In genomic region chrX:37109526-37110192, GRCm38 (mm10) we compare ENCODE assay signal across 8 mouse cellular contexts. TPM values are rescaled to one million over a fixed set of nuclear protein-coding genes. Genes with fewer than 3 reads are reported as not detected.
A peak's percentile ranks its signal among the peaks of the same experiment; 100 is the strongest.
DNase-seq lines count a peak whose midpoint lies in the region; ATAC-seq lines count a peak whose summit lies in the region.

No protein-coding gene starts in this region.

- H3K4me1 ChIP-seq in kidney, embryonic 15.5 days: 0 out of 2 replicates have a peak, but pooled peaks cover 4% of the 10 kb centered on the region
- H3K4me1 ChIP-seq in hindbrain, embryonic 12.5 days: no peaks in the 10 kb centered on the region
- no peaks in the 10 kb centered on the region for H3K4me1 ChIP-seq in midbrain, embryonic 11.5 days (ENCODE audit: control insufficient read depth, insufficient read depth, low read length)

- peak; percentile 90 for ATAC-seq in kidney, embryonic 15.5 days (replicated peaks; ENCODE audit: low FRiP score)
- ATAC-seq in common myeloid progenitor, adult 5-6 weeks (replicated peaks; ENCODE audit: low read depth, poor library complexity, severe bottlenecking): peak; percentile 73
- ATAC-seq in hindbrain, embryonic 12.5 days (ENCODE audit: low FRiP score): peak; percentile 85
- ATAC-seq in midbrain, embryonic 11.5 days (ENCODE audit: low FRiP score): peak; percentile 79

- H3K36me3 ChIP-seq in kidney, embryonic 15.5 days: peaks cover 8% of the 10 kb centered on the region; the same call in 1 of the 2 replicates
- no peaks in the 10 kb centered on the region for H3K36me3 ChIP-seq in hindbrain, embryonic 12.5 days
- H3K36me3 ChIP-seq in midbrain, embryonic 11.5 days (ENCODE audit: control insufficient read depth, insufficient read depth, low read length): no peaks in the 10 kb centered on the region

- H3K4me2 ChIP-seq in kidney, embryonic 15.5 days: peak overlapping the region; percentile 62
- H3K4me2 ChIP-seq in hindbrain, embryonic 12.5 days (replicated peaks): peak overlapping the region; percentile 56
- peak overlapping the region; percentile 59 for H3K4me2 ChIP-seq in midbrain, embryonic 11.5 days

- DNase-seq in kidney, postnatal 14 days: no peak
- DNase-seq in midbrain, embryonic 11.5 days (ENCODE audit: low spot score, missing footprints): peak; percentile 86
- DNase-seq in gastrocnemius, postnatal 14 days: no peak
- no peak for DNase-seq in frontal cortex, postnatal 10 days (ENCODE audit: low spot score in 2 of 2)
- no peak for DNase-seq in lung, postnatal 36 days

- peak overlapping the region; percentile 62 for H3K4me3 ChIP-seq in kidney, embryonic 15.5 days (replicated peaks)
- H3K4me3 ChIP-seq in hindbrain, embryonic 12.5 days: peak overlapping the region; percentile 45
- peak overlapping the region; percentile 38 for H3K4me3 ChIP-seq in midbrain, embryonic 11.5 days (ENCODE audit: low read depth, low read length)

- no peaks in the 10 kb centered on the region for H3K27me3 ChIP-seq in kidney, embryonic 15.5 days
- no peaks in the 10 kb centered on the region for H3K27me3 ChIP-seq in hindbrain, embryonic 12.5 days
- no peaks in the 10 kb centered on the region for H3K27me3 ChIP-seq in midbrain, embryonic 11.5 days (ENCODE audit: control insufficient read depth, insufficient read depth, low read length)

- no peaks in the 10 kb centered on the region for H3K9me3 ChIP-seq in kidney, embryonic 15.5 days (replicated peaks)
- no peaks in the 10 kb centered on the region for H3K9me3 ChIP-seq in hindbrain, embryonic 12.5 days (replicated peaks)
- no peaks in the 10 kb centered on the region for H3K9me3 ChIP-seq in midbrain, embryonic 11.5 days (ENCODE audit: control insufficient read depth, low read length)

- peak overlapping the region; percentile 93 for H3K27ac ChIP-seq in kidney, embryonic 15.5 days
- peak overlapping the region; percentile 83 for H3K27ac ChIP-seq in hindbrain, embryonic 12.5 days
- H3K27ac ChIP-seq in midbrain, embryonic 11.5 days (ENCODE audit: low read depth, low read length): peak overlapping the region; percentile 51

- 17% methylated on average over 27 of the region's 27 CpGs for WGBS in kidney, embryonic 15.5 days
- 20% methylated on average over 27 of the region's 27 CpGs for WGBS in hindbrain, embryonic 12.5 days
- WGBS in midbrain, embryonic 11.5 days: 13% methylated on average over 27 of the region's 27 CpGs

- intact Hi-C loops in gastrocnemius, postnatal 14 days (cut with DNase I; ENCODE audit: low total_unique reads): no loop called here

- H3K9ac ChIP-seq in kidney, embryonic 15.5 days: peak overlapping the region; percentile 62
- H3K9ac ChIP-seq in hindbrain, embryonic 12.5 days: peak overlapping the region; percentile 53
- H3K9ac ChIP-seq in midbrain, embryonic 11.5 days (ENCODE audit: low read length): peak overlapping the region; percentile 64

RNA-seq across cellular contexts. Expression of gene Upf3b, which starts 0.5 kb away (rescaled TPM):
- 23.9 and 24.5 TPM in 2 replicates for polyA plus RNA-seq in kidney, embryonic 15.5 days (2015; fragmentation: Nextera tagmentation; extraction: Ambion mirVana)
- total RNA-seq in common myeloid progenitor, adult 5-6 weeks (2017): 59.5 and 65.3 TPM in 2 replicates
- polyA plus RNA-seq in hindbrain, embryonic 12.5 days (2016; fragmentation: Nextera tagmentation; extraction: Ambion mirVana): 24.3 and 25.7 TPM in 2 replicates
- 17.3 and 22.1 TPM in 2 replicates for polyA plus RNA-seq in midbrain, embryonic 11.5 days (2014; fragmentation: Nextera tagmentation; extraction: Ambion mirVana)
- total RNA-seq in gastrocnemius, postnatal 14 days (2021): 1 to 10 TPM; 8.5 to 9.4 TPM

RNA-seq across cellular contexts. Expression of gene Nkap, which starts 16.9 kb away (rescaled TPM):
- 16.0 and 17.5 TPM in 2 replicates for polyA plus RNA-seq in kidney, embryonic 15.5 days (2015; fragmentation: Nextera tagmentation; extraction: Ambion mirVana)
- 47.3 and 57.4 TPM in 2 replicates for total RNA-seq in common myeloid progenitor, adult 5-6 weeks (2017)
- polyA plus RNA-seq in hindbrain, embryonic 12.5 days (2016; fragmentation: Nextera tagmentation; extraction: Ambion mirVana): 23.9 and 25.7 TPM in 2 replicates
- polyA plus RNA-seq in midbrain, embryonic 11.5 days (2014; fragmentation: Nextera tagmentation; extraction: Ambion mirVana): 21.1 and 26.2 TPM in 2 replicates
- total RNA-seq in gastrocnemius, postnatal 14 days (2021): 1 to 10 TPM; 6.6 to 7.2 TPM

RNA-seq across cellular contexts. Expression of gene Rpl39, which starts 24.5 kb away (rescaled TPM):
- polyA plus RNA-seq in kidney, embryonic 15.5 days (2015; fragmentation: Nextera tagmentation; extraction: Ambion mirVana): 577 and 689 TPM in 2 replicates
- total RNA-seq in common myeloid progenitor, adult 5-6 weeks (2017): 5,370 and 6,793 TPM in 2 replicates
- 388 and 426 TPM in 2 replicates for polyA plus RNA-seq in hindbrain, embryonic 12.5 days (2016; fragmentation: Nextera tagmentation; extraction: Ambion mirVana)
- 434 and 478 TPM in 2 replicates for polyA plus RNA-seq in midbrain, embryonic 11.5 days (2014; fragmentation: Nextera tagmentation; extraction: Ambion mirVana)
- total RNA-seq in gastrocnemius, postnatal 14 days (2021): 100 to 1,000 TPM; 417 to 466 TPM

RNA-seq across cellular contexts. Expression of gene Akap14, which starts 59.0 kb away (rescaled TPM):
- polyA plus RNA-seq in kidney, embryonic 15.5 days (2015; fragmentation: Nextera tagmentation; extraction: Ambion mirVana): 0.12 TPM in 1 of 2 replicates, not detected in the other
- not detected in 2 replicates for total RNA-seq in common myeloid progenitor, adult 5-6 weeks (2017)
- polyA plus RNA-seq in hindbrain, embryonic 12.5 days (2016; fragmentation: Nextera tagmentation; extraction: Ambion mirVana): 0.50 and 0.57 TPM in 2 replicates
- polyA plus RNA-seq in midbrain, embryonic 11.5 days (2014; fragmentation: Nextera tagmentation; extraction: Ambion mirVana): 0.08 and 0.10 TPM in 2 replicates
- not detected for total RNA-seq in gastrocnemius, postnatal 14 days (2021)
